Mouse (Mus musculus): Measurements from ENCODE around the gene Inafm1. TPM values are rescaled to one million over a fixed set of nuclear protein-coding genes. Genes with fewer than 3 reads are reported as not detected.

The Inafm1 gene
- polyA plus RNA-seq, 1 experiment from 2014 or later = 39.3 TPM

- peaks cover 47% of the 10 kb centered on the region for H3K4me1 ChIP-seq (replicated peaks)
- H3K4me3 ChIP-seq = 0 out of 2 replicates have a peak overlapping the region, but pooled peaks have one; percentile 40
- no peak for ATAC-seq (ENCODE audit: low read depth)
- H3K27ac ChIP-seq (replicated peaks) = peak overlapping the region; percentile 72
- H3K27me3 ChIP-seq = no peaks in the 10 kb centered on the region
- H3K9ac ChIP-seq = peak overlapping the region; percentile 68; the same call in 1 of the 2 replicates
- no peaks in the 10 kb centered on the region for H3K9me3 ChIP-seq
- no peaks in the 10 kb centered on the region for H3K36me3 ChIP-seq
- WGBS = 40% methylated on average over 2 of the region's 2 CpGs
- peak overlapping the region; percentile 88 for H3K4me2 ChIP-seq
These were observed 22.7 kb upstream of the Inafm1 start for GRCm38 (mm10) chr7:16296146-16296545.

- Histone ChIP-seq H3K27ac (replicated peaks) (peak overlapping the region; percentile 88), H3K9me3 (no peaks in the 10 kb centered on the region), H3K4me2 (peak overlapping the region; percentile 88), H3K9ac (peak overlapping the region; percentile 61), H3K4me3 (peak overlapping the region; percentile 48), H3K27me3 (no peaks in the 10 kb centered on the region), H3K4me1 (replicated peaks) (peaks cover 45% of the 10 kb centered on the region), H3K36me3 (no peaks in the 10 kb centered on the region)
- WGBS = 2% methylated on average over 41 of the region's 41 CpGs
- peak; percentile 48 for ATAC-seq (ENCODE audit: low read depth)
These were observed 22.0 kb upstream of the Inafm1 start for GRCm38 (mm10) chr7:16295321-16295900.

- peak overlapping the region; percentile 88 for H3K27ac ChIP-seq (replicated peaks)
- H3K4me2 ChIP-seq = peak overlapping the region; percentile 88
- no peaks in the 10 kb centered on the region for H3K9me3 ChIP-seq
- H3K27me3 ChIP-seq = no peaks in the 10 kb centered on the region
- under 1% methylated on average over 23 of the region's 23 CpGs for WGBS
- H3K9ac ChIP-seq = peak overlapping the region; percentile 61
- ATAC-seq (ENCODE audit: low read depth) = peak; percentile 74
- H3K4me1 ChIP-seq (replicated peaks) = peaks cover 39% of the 10 kb centered on the region
- no peaks in the 10 kb centered on the region for H3K36me3 ChIP-seq
- H3K4me3 ChIP-seq = peak overlapping the region; percentile 48
These were observed 21.4 kb upstream of the Inafm1 start for GRCm38 (mm10) chr7:16294837-16295236.

GRCm38 (mm10) chr7:16294346-16294745 lies 20.9 kb upstream of the Inafm1 start:
- no peaks in the 10 kb centered on the region for H3K9me3 ChIP-seq
- no peaks in the 10 kb centered on the region for H3K27me3 ChIP-seq
- H3K27ac ChIP-seq (replicated peaks) = no peak overlapping the region; the same call in 1 of the 2 replicates
- peak overlapping the region; percentile 48 for H3K4me3 ChIP-seq
- H3K36me3 ChIP-seq = no peaks in the 10 kb centered on the region
- H3K9ac ChIP-seq = no peak overlapping the region
- 28% methylated on average over 4 of the region's 4 CpGs for WGBS
- peak overlapping the region; percentile 88 for H3K4me2 ChIP-seq
- peaks cover 39% of the 10 kb centered on the region for H3K4me1 ChIP-seq (replicated peaks)
- no peak for ATAC-seq (ENCODE audit: low read depth)

- no peak overlapping the region for H3K27ac ChIP-seq (replicated peaks)
- peaks cover 14% of the 10 kb centered on the region for H3K36me3 ChIP-seq
- H3K9ac ChIP-seq = no peak overlapping the region
- no peaks in the 10 kb centered on the region for H3K27me3 ChIP-seq
- peaks cover 14% of the 10 kb centered on the region for H3K4me1 ChIP-seq (replicated peaks)
- H3K4me2 ChIP-seq = no peak overlapping the region
- ATAC-seq (ENCODE audit: low read depth) = no peak
- WGBS = 85% methylated on average over 1 of the region's 1 CpGs
- no peaks in the 10 kb centered on the region for H3K9me3 ChIP-seq
- no peak overlapping the region for H3K4me3 ChIP-seq
These were observed 14.4 kb upstream of the Inafm1 start for GRCm38 (mm10) chr7:16287791-16288190.

- H3K4me3 ChIP-seq = peak overlapping the region; percentile 58
- no peaks in the 10 kb centered on the region for H3K9me3 ChIP-seq
- peak overlapping the region; percentile 70 for H3K9ac ChIP-seq
- peaks cover 22% of the 10 kb centered on the region for H3K36me3 ChIP-seq
- peaks cover 14% of the 10 kb centered on the region for H3K4me1 ChIP-seq (replicated peaks)
- H3K27me3 ChIP-seq = no peaks in the 10 kb centered on the region
- WGBS = 91% methylated on average over 2 of the region's 2 CpGs
- H3K4me2 ChIP-seq = peak overlapping the region; percentile 55
- ATAC-seq (ENCODE audit: low read depth) = no peak
- H3K27ac ChIP-seq (replicated peaks) = peak overlapping the region; percentile 91
These were observed 13.6 kb upstream of the Inafm1 start for GRCm38 (mm10) chr7:16287016-16287415.

- H3K9ac ChIP-seq = peak within 1 kb of the TSS; percentile 70
- no peaks in the 10 kb centered on the region for H3K9me3 ChIP-seq
- peaks cover 29% of the 10 kb centered on the region for H3K36me3 ChIP-seq
- under 1% methylated on average over 70 of the region's 70 CpGs for WGBS
- H3K4me2 ChIP-seq = peak within 1 kb of the TSS; percentile 55
- peak within 1 kb of the TSS; percentile 91 for H3K27ac ChIP-seq (replicated peaks)
- peak within 1 kb of the TSS; percentile 58 for H3K4me3 ChIP-seq
- peaks cover 14% of the 10 kb centered on the region for H3K4me1 ChIP-seq (replicated peaks)
- H3K27me3 ChIP-seq = no peaks in the 10 kb centered on the region
- ATAC-seq (ENCODE audit: low read depth) = peak; percentile 95
These were observed 12.9 kb upstream of the Inafm1 start, which contains the start of gene Ccdc9 for GRCm38 (mm10) chr7:16286026-16286961. TSS of gene Ccdc9 (minus strand) at chr7:16286795.

- Histone ChIP-seq H3K9me3 (no peaks in the 10 kb centered on the region), H3K4me3 (peak overlapping the region; percentile 58), H3K36me3 (peaks cover 36% of the 10 kb centered on the region), H3K9ac (peak overlapping the region; percentile 45; the same call in 1 of the 2 replicates), H3K27ac (replicated peaks) (peak overlapping the region; percentile 38), H3K27me3 (no peaks in the 10 kb centered on the region), H3K4me2 (peak overlapping the region; percentile 55), H3K4me1 (replicated peaks) (peaks cover 14% of the 10 kb centered on the region)
- ATAC-seq (ENCODE audit: low read depth) = peak; percentile 51
- 6% methylated on average over 14 of the region's 14 CpGs for WGBS
These were observed 12.1 kb upstream of the Inafm1 start for GRCm38 (mm10) chr7:16285450-16286025.

- WGBS = 72% methylated on average over 9 of the region's 9 CpGs
- no peak for ATAC-seq (ENCODE audit: low read depth)
- peak overlapping the region; percentile 58 for H3K4me3 ChIP-seq
- no peaks in the 10 kb centered on the region for H3K9me3 ChIP-seq
- H3K27me3 ChIP-seq = no peaks in the 10 kb centered on the region
- H3K27ac ChIP-seq (replicated peaks) = peak overlapping the region; percentile 38
- H3K36me3 ChIP-seq = peaks cover 41% of the 10 kb centered on the region
- H3K4me2 ChIP-seq = peak overlapping the region; percentile 55
- 0 out of 2 replicates have a peak overlapping the region, but pooled peaks have one; percentile 45 for H3K9ac ChIP-seq
- peaks cover 14% of the 10 kb centered on the region for H3K4me1 ChIP-seq (replicated peaks)
These were observed 11.5 kb upstream of the Inafm1 start for GRCm38 (mm10) chr7:16284904-16285303.

GRCm38 (mm10) chr7:16284001-16284400 lies 10.6 kb upstream of the Inafm1 start:
- Histone ChIP-seq H3K4me2 (no peak overlapping the region), H3K36me3 (peaks cover 48% of the 10 kb centered on the region), H3K9me3 (no peaks in the 10 kb centered on the region), H3K27me3 (no peaks in the 10 kb centered on the region), H3K4me3 (no peak overlapping the region), H3K27ac (replicated peaks) (no peak overlapping the region), H3K9ac (no peak overlapping the region), H3K4me1 (replicated peaks) (peaks cover 14% of the 10 kb centered on the region)
- 93% methylated on average over 8 of the region's 8 CpGs for WGBS
- no peak for ATAC-seq (ENCODE audit: low read depth)

GRCm38 (mm10) chr7:16282334-16282733 lies 8.9 kb upstream of the Inafm1 start:
- ATAC-seq (ENCODE audit: low read depth) = no peak
- Histone ChIP-seq H3K4me1 (replicated peaks) (peaks cover 14% of the 10 kb centered on the region), H3K27me3 (no peaks in the 10 kb centered on the region), H3K9ac (no peak overlapping the region), H3K4me2 (no peak overlapping the region), H3K27ac (replicated peaks) (no peak overlapping the region), H3K36me3 (peaks cover 65% of the 10 kb centered on the region), H3K4me3 (no peak overlapping the region), H3K9me3 (no peaks in the 10 kb centered on the region)
- WGBS = 93% methylated on average over 13 of the region's 13 CpGs

GRCm38 (mm10) chr7:16280721-16281120 lies 7.3 kb upstream of the Inafm1 start:
- H3K27me3 ChIP-seq = no peaks in the 10 kb centered on the region
- H3K9me3 ChIP-seq = no peaks in the 10 kb centered on the region
- no peak for ATAC-seq (ENCODE audit: low read depth)
- H3K4me1 ChIP-seq (replicated peaks) = peaks cover 11% of the 10 kb centered on the region
- no peak overlapping the region for H3K4me2 ChIP-seq
- WGBS = 93% methylated on average over 11 of the region's 11 CpGs
- no peak overlapping the region for H3K9ac ChIP-seq
- H3K4me3 ChIP-seq = no peak overlapping the region
- H3K36me3 ChIP-seq = peaks cover 80% of the 10 kb centered on the region
- H3K27ac ChIP-seq (replicated peaks) = no peak overlapping the region

Data from neural tube, embryonic 13.5 days (tissue).